Mouse (Mus musculus) forebrain, embryonic 14.5 days (tissue): ENCODE results near the gene Col23a1. TPM values are rescaled to one million over a fixed set of nuclear protein-coding genes. Genes with fewer than 3 reads are reported as not detected.

Experiments used
- ATAC-seq: fragments of 200-750 bp; cut with Nextera tagmentation; 2 replicates; pipeline ENCODE4 v1.8.0; 2017; ENCODE audit warnings: mild to moderate bottlenecking, moderate library complexity
- DNase-seq: peaks from one replicate; pipeline ENCODE4 v3.0.0-alpha.2; 2015; ENCODE audit warnings: low spot score
- H3K27ac ChIP-seq: fragments of 300-500 bp; sonication (generic); 2 replicates; pipeline ENCODE4 v1.5.1; 2014; ENCODE audit warnings: low read depth, mild to moderate bottlenecking, control low read depth, low read length, moderate library complexity
- H3K27me3 ChIP-seq: fragments of 300-500 bp; sonication (generic); replicated peaks from 2 replicates; pipeline ENCODE4 v1.6.1; 2014; ENCODE audit warnings: low read length, control low read depth, mixed read lengths; ENCODE audit not compliant: control insufficient read depth, insufficient read depth
- H3K36me3 ChIP-seq: fragments of 300-500 bp; sonication (generic); 2 replicates; pipeline ENCODE4 v1.6.1; 2014; ENCODE audit warnings: low read length, control low read depth; ENCODE audit not compliant: control insufficient read depth, insufficient read depth
- H3K4me1 ChIP-seq: fragments of 300-500 bp; sonication (generic); 2 replicates; pipeline ENCODE4 v1.6.1; 2014; ENCODE audit warnings: antibody characterized with exemption, low read length, control low read depth; ENCODE audit not compliant: control insufficient read depth, insufficient read depth
- H3K4me2 ChIP-seq: fragments of 300-500 bp; sonication (generic); 2 replicates; pipeline ENCODE4 v1.6.1; 2014; ENCODE audit warnings: mild to moderate bottlenecking, control low read depth, low read length
- H3K4me3 ChIP-seq: fragments of 300-500 bp; sonication (generic); 2 replicates; pipeline ENCODE4 v1.5.1; 2014; ENCODE audit warnings: low read depth, low read length, control low read depth
- H3K9ac ChIP-seq: fragments of 300-500 bp; sonication (generic); 2 replicates; pipeline ENCODE4 v1.6.1; 2014; ENCODE audit warnings: mild to moderate bottlenecking, low read length, control low read depth, moderate library complexity
- H3K9me3 ChIP-seq: fragments of 300-500 bp; sonication (generic); replicated peaks from 2 replicates; pipeline ENCODE4 v1.6.1; 2016; ENCODE audit warnings: low read length, control low read depth, mixed read lengths; ENCODE audit not compliant: control insufficient read depth
- WGBS: fragments of 180-500 bp; shearing (Covaris S2); extraction: QIAGEN DNeasy Blood & Tissue Kit; methylation state at CpG from one replicate; pipeline ENCODE4 v1.1.7; 2014; 5-methylcytosine and 5-hydroxymethylcytosine counted together
- polyA plus RNA-seq: library from polyadenylated mRNA; unstranded; fragments of >200 nt; fragmentation: Nextera tagmentation; extraction: Ambion mirVana; gene quantifications from 2 replicates; pipeline ENCODE4 v1.2.1, GENCODE M21; 2014

Col23a1 gene
- polyA plus RNA-seq, 1 experiment from 2014 or later: 2.5 TPM

DNA sequence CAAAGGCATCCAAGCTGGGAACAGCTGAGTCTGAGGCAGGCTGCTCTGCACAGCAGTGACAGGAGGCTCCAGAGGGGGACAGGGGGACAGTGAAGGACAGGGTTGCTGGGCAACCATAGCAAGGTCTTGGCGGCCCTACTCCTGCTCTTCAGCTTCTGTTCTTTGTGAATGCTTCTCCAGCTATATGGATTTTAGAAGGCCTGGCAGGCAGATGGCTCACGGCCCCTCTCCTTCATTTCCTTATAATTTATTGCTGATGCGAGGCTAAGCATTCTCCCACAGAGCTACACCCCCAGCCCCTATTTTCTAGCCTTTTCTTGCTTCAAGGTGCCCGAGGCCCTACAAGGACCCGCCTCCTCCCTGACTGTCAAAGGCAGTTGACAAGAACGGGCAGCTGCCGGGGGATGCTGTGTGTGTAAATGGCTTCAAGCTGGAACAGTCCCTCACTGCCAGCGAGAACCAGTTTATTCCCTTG lies 169.9 kb downstream of the Col23a1 start:
- ATAC-seq (peak; percentile 75), DNase-seq (peak; percentile 65)
- Histone ChIP-seq H3K27me3 (no peaks in the 10 kb centered on the region), H3K4me2 (no peak overlapping the region), H3K4me3 (no peak overlapping the region), H3K36me3 (no peaks in the 10 kb centered on the region), H3K27ac (peak overlapping the region; percentile 67), H3K9me3 (no peaks in the 10 kb centered on the region), H3K9ac (peak overlapping the region; percentile 21; the same call in 1 of the 2 replicates), H3K4me1 (no peaks in the 10 kb centered on the region)
- 56% methylated on average over 8 of the region's 8 CpGs for WGBS

GRCm38 (mm10) chr11:51468737-51469136 lies 179.0 kb downstream of the Col23a1 start:
- no peaks in the 10 kb centered on the region; the same call in 1 of the 2 replicates for H3K4me1 ChIP-seq
- H3K9me3 ChIP-seq: no peaks in the 10 kb centered on the region
- no peak overlapping the region for H3K9ac ChIP-seq
- no peak for ATAC-seq
- no peak for DNase-seq
- H3K4me2 ChIP-seq: no peak overlapping the region
- H3K36me3 ChIP-seq: no peaks in the 10 kb centered on the region
- no peak overlapping the region for H3K27ac ChIP-seq
- no peak overlapping the region for H3K4me3 ChIP-seq
- H3K27me3 ChIP-seq: no peaks in the 10 kb centered on the region
- 86% methylated on average over 6 of the region's 6 CpGs for WGBS

GRCm38 (mm10) chr11:51469341-51469831 lies 179.7 kb downstream of the Col23a1 start:
- Histone ChIP-seq H3K9ac (no peak overlapping the region), H3K4me2 (no peak overlapping the region), H3K27me3 (no peaks in the 10 kb centered on the region), H3K4me1 (no peaks in the 10 kb centered on the region; the same call in 1 of the 2 replicates), H3K4me3 (no peak overlapping the region), H3K27ac (no peak overlapping the region), H3K9me3 (no peaks in the 10 kb centered on the region), H3K36me3 (no peaks in the 10 kb centered on the region)
- ATAC-seq (no peak), DNase-seq (no peak)
- 89% methylated on average over 13 of the region's 13 CpGs for WGBS

GRCm38 (mm10) chr11:51470383-51471144 lies 180.8 kb downstream of the Col23a1 start:
- Histone ChIP-seq H3K9me3 (no peaks in the 10 kb centered on the region), H3K4me1 (no peaks in the 10 kb centered on the region; the same call in 1 of the 2 replicates), H3K4me3 (no peak overlapping the region), H3K27me3 (no peaks in the 10 kb centered on the region), H3K4me2 (no peak overlapping the region), H3K27ac (no peak overlapping the region), H3K36me3 (no peaks in the 10 kb centered on the region), H3K9ac (no peak overlapping the region)
- whole genome bisulfite sequencing: 49% methylated on average over 17 of the region's 17 CpGs
- ATAC-seq (0 out of 2 replicates have a peak, but pooled peaks have one; percentile 15), DNase-seq (peak; percentile 37)

DNA sequence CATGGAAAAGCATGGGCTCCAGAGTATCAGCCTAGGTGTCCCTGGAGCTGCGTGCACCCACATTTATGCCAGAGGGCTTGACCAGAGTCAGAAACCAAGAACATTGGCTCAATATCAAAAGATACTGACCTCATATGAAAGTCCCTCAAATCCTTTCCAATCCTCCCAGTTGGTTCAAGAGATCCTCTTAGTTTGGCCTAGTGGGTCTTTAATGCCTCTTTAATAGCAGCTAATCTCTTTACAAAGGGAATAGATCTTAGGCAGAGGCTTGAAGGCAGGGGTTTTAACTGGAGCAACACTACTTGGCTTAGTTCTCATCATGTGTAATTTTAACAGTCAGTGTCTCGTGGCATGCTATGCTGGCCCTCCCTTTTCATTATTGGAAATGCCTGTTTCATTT lies 184.0 kb downstream of the Col23a1 start:
- no peak overlapping the region for H3K4me2 ChIP-seq
- DNase-seq: no peak
- no peak overlapping the region for H3K27ac ChIP-seq
- 72% methylated on average over 2 of the region's 2 CpGs for WGBS
- no peaks in the 10 kb centered on the region for H3K36me3 ChIP-seq
- no peaks in the 10 kb centered on the region; the same call in 1 of the 2 replicates for H3K4me1 ChIP-seq
- no peaks in the 10 kb centered on the region for H3K27me3 ChIP-seq
- no peak overlapping the region for H3K9ac ChIP-seq
- no peak for ATAC-seq
- H3K4me3 ChIP-seq: no peak overlapping the region
- no peaks in the 10 kb centered on the region for H3K9me3 ChIP-seq

DNA sequence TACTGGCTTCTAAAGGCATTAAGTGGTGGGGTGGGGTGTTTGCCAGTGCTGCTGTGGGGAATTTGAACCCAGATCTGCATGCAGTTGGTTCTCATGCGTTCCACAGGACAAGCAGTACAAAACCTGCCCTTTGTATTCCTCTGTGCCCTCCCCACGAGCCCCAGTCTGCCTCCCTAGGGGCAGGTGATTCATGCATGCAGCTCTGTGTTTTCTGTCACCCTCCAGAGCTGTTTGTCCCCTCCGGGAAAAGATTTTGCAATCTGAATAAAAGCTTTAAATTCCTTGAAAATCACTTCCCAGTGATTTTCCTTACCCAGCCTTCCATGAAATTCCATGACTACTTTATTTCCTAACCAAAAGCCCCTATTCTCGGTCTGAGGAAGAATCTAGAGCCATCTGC lies 186.8 kb downstream of the Col23a1 start:
- Histone ChIP-seq H3K27me3 (no peaks in the 10 kb centered on the region), H3K4me2 (no peak overlapping the region), H3K4me1 (no peaks in the 10 kb centered on the region), H3K9me3 (no peaks in the 10 kb centered on the region), H3K36me3 (no peaks in the 10 kb centered on the region), H3K4me3 (no peak overlapping the region), H3K9ac (no peak overlapping the region), H3K27ac (no peak overlapping the region)
- WGBS: 56% methylated on average over 4 of the region's 4 CpGs
- ATAC-seq (no peak), DNase-seq (no peak)

DNA sequence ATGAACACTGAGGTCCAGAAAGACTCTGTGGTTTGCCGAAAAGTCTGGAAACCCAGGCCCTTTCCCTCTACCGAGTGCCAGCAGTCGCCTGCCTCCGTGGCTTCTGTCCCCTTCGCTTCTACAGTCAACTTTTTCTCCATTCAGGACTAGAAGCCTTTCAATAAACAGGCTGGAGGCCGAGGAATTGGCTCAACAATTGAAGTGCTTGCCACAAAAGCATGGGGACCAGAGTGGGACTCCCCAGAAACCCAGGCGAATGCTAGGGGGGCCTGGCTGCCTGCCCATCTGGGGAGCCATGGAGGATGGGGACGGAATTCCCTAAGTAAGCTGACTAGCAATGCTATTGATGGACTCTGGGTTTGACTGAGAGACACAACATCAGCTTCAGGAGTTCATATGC lies 187.9 kb downstream of the Col23a1 start:
- Histone ChIP-seq H3K27ac (no peak overlapping the region), H3K4me3 (no peak overlapping the region), H3K4me1 (no peaks in the 10 kb centered on the region), H3K4me2 (no peak overlapping the region), H3K36me3 (no peaks in the 10 kb centered on the region), H3K9ac (no peak overlapping the region), H3K27me3 (no peaks in the 10 kb centered on the region), H3K9me3 (no peaks in the 10 kb centered on the region)
- ATAC-seq: no peak
- no peak for DNase-seq
- WGBS: 62% methylated on average over 8 of the region's 8 CpGs

- no peak for ATAC-seq
- DNase-seq: no peak
Measured at GRCm38 (mm10) chr11:51482251-51482650, 192.5 kb downstream of the Col23a1 start.

GRCm38 (mm10) chr11:51485051-51485521 lies 195.4 kb downstream of the Col23a1 start:
- Histone ChIP-seq H3K9ac (no peak overlapping the region), H3K4me1 (no peaks in the 10 kb centered on the region), H3K27ac (no peak overlapping the region), H3K4me3 (no peak overlapping the region), H3K36me3 (no peaks in the 10 kb centered on the region), H3K27me3 (no peaks in the 10 kb centered on the region), H3K9me3 (no peaks in the 10 kb centered on the region), H3K4me2 (no peak overlapping the region)
- ATAC-seq: no peak
- no peak for DNase-seq
- WGBS: 77% methylated on average over 8 of the region's 8 CpGs

More at GRCm38 (mm10) chr11:51482251-51482650, 192.5 kb downstream of the Col23a1 start:
- WGBS: 86% methylated on average over 3 of the region's 3 CpGs
- Histone ChIP-seq H3K4me1 (no peaks in the 10 kb centered on the region), H3K4me2 (no peak overlapping the region), H3K27me3 (no peaks in the 10 kb centered on the region), H3K4me3 (no peak overlapping the region), H3K36me3 (no peaks in the 10 kb centered on the region), H3K27ac (no peak overlapping the region), H3K9ac (no peak overlapping the region), H3K9me3 (no peaks in the 10 kb centered on the region)
